Mouse (Mus musculus) adipose tissue, adult 10 weeks (tissue): ENCODE measurements around the gene Ces5a. TPM values are rescaled to one million over a fixed set of nuclear protein-coding genes. Genes with fewer than 3 reads are reported as not detected.

Source experiments
- polyA plus RNA-seq: library from polyadenylated mRNA; stranded (reverse); fragments of 350-450 nt; fragmentation: Illumina TruSeq; extraction: RNeasy Lipid Tissue Mini Kit (QIAGEN cat#74804); gene quantifications from one replicate; pipeline ENCODE4 v1.2.3, GENCODE M21; 2014; ENCODE audit warnings: low read depth, low replicate concordance

Gene Ces5a
- 1,303 TPM for polyA plus RNA-seq

DNA sequence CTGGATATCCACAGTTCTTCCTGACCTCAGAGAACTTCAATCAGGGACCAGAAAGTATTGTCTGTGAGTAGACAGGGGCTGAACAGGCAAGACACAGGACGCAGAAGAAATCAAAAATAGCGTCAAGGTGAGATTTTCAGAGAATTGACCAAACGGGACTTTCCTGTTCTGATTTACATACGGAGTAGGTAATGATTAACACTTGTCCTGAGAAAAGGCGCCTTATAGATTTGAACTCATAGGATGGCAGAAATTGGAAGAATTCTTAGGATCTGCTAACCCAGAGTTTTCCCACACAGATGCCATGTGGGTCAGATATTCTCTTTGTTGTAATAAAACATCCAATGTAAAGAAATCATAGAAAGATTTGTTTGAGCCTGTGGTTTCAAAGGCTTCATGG is at the start of gene Ces5a:
Gene Ces5a, minus strand, starts transcription at position 101 of the 400 bp plus-strand sequence.

Other genes with a start within 250 kb of the Ces5a start
- gene Ces1g, start 198.5 kb downstream of the Ces5a start, polyA plus RNA-seq = not detected
- gene Ces1h, start 156.1 kb downstream of the Ces5a start, polyA plus RNA-seq = not detected